Mouse (Mus musculus) midbrain, embryonic 14.5 days (tissue): ENCODE measurements around the gene Pde10a. TPM values are rescaled to one million over a fixed set of nuclear protein-coding genes. Genes with fewer than 3 reads are reported as not detected.
A peak's percentile ranks its signal among the peaks of the same experiment; 100 is the strongest.

Experiments used
- ATAC-seq: fragments of 200-750 bp; cut with Nextera tagmentation; 2 replicates; pipeline ENCODE4 v1.8.0; 2017; ENCODE audit warnings: moderate number of reproducible peaks, moderate library complexity; ENCODE audit not compliant: low FRiP score, low TSS enrichment
- DNase-seq: peaks from one replicate; pipeline ENCODE4 v3.0.0-alpha.2; 2015
- H3K27ac ChIP-seq: fragments of 300-500 bp; sonication (generic); replicated peaks from 2 replicates; pipeline ENCODE4 v1.5.1; 2014; ENCODE audit warnings: mild to moderate bottlenecking, low read depth, low read length, moderate library complexity
- H3K27me3 ChIP-seq: fragments of 300-500 bp; sonication (generic); 2 replicates; pipeline ENCODE4 v1.6.1; 2014; ENCODE audit warnings: low read length, control low read depth, mixed read lengths; ENCODE audit not compliant: control insufficient read depth, insufficient read depth
- H3K36me3 ChIP-seq: fragments of 300-500 bp; sonication (generic); 2 replicates; pipeline ENCODE4 v1.6.1; 2014; ENCODE audit warnings: low read length, control low read depth; ENCODE audit not compliant: control insufficient read depth, insufficient read depth
- H3K4me1 ChIP-seq: fragments of 300-500 bp; sonication (generic); 2 replicates; pipeline ENCODE4 v1.6.1; 2014; ENCODE audit warnings: mild to moderate bottlenecking, antibody characterized with exemption, low read length, control low read depth; ENCODE audit not compliant: control insufficient read depth, insufficient read depth
- H3K4me2 ChIP-seq: fragments of 300-500 bp; sonication (generic); 2 replicates; pipeline ENCODE4 v1.6.1; 2014; ENCODE audit warnings: mild to moderate bottlenecking, low read length, moderate library complexity
- H3K4me3 ChIP-seq: fragments of 300-500 bp; sonication (generic); replicated peaks from 2 replicates; pipeline ENCODE4 v1.5.1; 2014; ENCODE audit warnings: low read depth, low read length
- H3K9ac ChIP-seq: fragments of 300-500 bp; sonication (generic); replicated peaks from 2 replicates; pipeline ENCODE4 v1.6.1; 2014; ENCODE audit warnings: mild to moderate bottlenecking, low read length, moderate library complexity
- H3K9me3 ChIP-seq: fragments of 300-500 bp; sonication (generic); 2 replicates; pipeline ENCODE4 v1.6.1; 2016; ENCODE audit warnings: low read length, control low read depth, mixed read lengths; ENCODE audit not compliant: control insufficient read depth
- WGBS: fragments of 180-500 bp; shearing (Covaris S2); extraction: QIAGEN DNeasy Blood & Tissue Kit; methylation state at CpG from one replicate; pipeline ENCODE4 v1.1.7; 2014; 5-methylcytosine and 5-hydroxymethylcytosine counted together
- polyA plus RNA-seq: library from polyadenylated mRNA; unstranded; fragments of >200 nt; fragmentation: Nextera tagmentation; extraction: Ambion mirVana; gene quantifications from 2 replicates; pipeline ENCODE4 v1.2.1, GENCODE M21; 2014

Gene Pde10a
- polyA plus RNA-seq, 1 experiment from 2014 or later, result 14.1 TPM

- peaks cover 9% of the 10 kb centered on the region; the same call in 1 of the 2 replicates for H3K4me1 ChIP-seq
- H3K4me2 ChIP-seq, result no peak overlapping the region
- DNase-seq (peak; percentile 24), ATAC-seq (no peak)
- H3K9ac ChIP-seq, result no peak overlapping the region
- no peaks in the 10 kb centered on the region for H3K9me3 ChIP-seq
- 68% methylated on average over 5 of the region's 5 CpGs for WGBS
- H3K27me3 ChIP-seq, result no peaks in the 10 kb centered on the region
- peaks cover 25% of the 10 kb centered on the region for H3K36me3 ChIP-seq
- no peak overlapping the region for H3K27ac ChIP-seq
- H3K4me3 ChIP-seq, result no peak overlapping the region
Observed at GRCm38 (mm10) chr17:8961097-8961496, 435.9 kb downstream of the Pde10a start.

DNA sequence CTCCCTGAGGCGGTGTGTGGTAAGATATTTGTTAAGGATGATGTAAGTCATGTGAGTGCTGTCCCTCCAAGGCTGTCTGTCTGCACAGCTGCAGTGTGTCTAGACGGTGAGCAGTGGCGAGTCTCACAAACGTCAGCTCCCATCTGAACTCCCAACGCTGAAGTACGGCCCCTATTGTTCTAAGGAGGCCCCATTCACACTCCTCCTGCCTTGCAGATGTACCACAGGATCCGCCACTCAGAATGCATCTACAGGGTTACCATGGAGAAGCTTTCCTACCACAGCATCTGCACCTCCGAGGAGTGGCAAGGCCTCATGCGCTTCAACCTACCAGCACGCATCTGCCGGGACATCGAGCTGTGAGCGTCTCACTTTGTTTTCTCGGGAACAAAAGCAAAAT, 436.5 kb downstream of the Pde10a start:
- ATAC-seq, result no peak
- peak overlapping the region; percentile 45; the same call in 1 of the 2 replicates for H3K27ac ChIP-seq

DNA sequence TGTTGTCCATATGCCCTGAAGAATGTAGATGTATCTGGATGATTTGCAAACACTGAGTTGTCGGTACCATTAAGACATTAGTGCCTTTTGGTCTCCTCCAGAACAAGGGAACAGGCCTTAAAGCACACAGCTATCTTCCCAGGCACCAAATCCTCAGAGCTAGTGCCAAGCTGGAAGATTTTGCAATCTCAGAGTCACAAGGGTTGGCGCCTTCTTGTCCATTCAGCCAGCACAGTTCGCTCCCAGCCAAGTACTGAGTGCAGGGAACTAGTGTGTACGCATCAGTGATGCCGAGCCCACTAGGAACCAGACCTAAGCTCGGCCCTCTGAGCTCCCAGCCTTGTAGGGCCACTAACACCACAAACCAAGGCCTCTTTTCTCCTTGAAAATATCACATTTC, 440.0 kb downstream of the Pde10a start:
- ATAC-seq (no peak), DNase-seq (no peak)
- Histone ChIP-seq H3K4me2 (no peak overlapping the region), H3K4me3 (no peak overlapping the region), H3K36me3 (peaks cover 57% of the 10 kb centered on the region), H3K4me1 (peaks cover 9% of the 10 kb centered on the region; the same call in 1 of the 2 replicates), H3K9ac (no peak overlapping the region), H3K9me3 (no peaks in the 10 kb centered on the region), H3K27ac (no peak overlapping the region), H3K27me3 (no peaks in the 10 kb centered on the region)
- WGBS, result 90% methylated on average over 6 of the region's 6 CpGs

More for the DNA sequence above, 436.5 kb downstream of the Pde10a start:
- H3K9me3 ChIP-seq, result no peaks in the 10 kb centered on the region
- no peak overlapping the region for H3K4me2 ChIP-seq
- no peak overlapping the region for H3K4me3 ChIP-seq
- WGBS, result 17% methylated on average over 14 of the region's 14 CpGs
- H3K36me3 ChIP-seq, result peaks cover 29% of the 10 kb centered on the region
- DNase-seq, result peak; percentile 43
- H3K27me3 ChIP-seq, result no peaks in the 10 kb centered on the region
- H3K4me1 ChIP-seq, result peaks cover 9% of the 10 kb centered on the region; the same call in 1 of the 2 replicates
- no peak overlapping the region; the same call in 1 of the 2 replicates for H3K9ac ChIP-seq

DNA sequence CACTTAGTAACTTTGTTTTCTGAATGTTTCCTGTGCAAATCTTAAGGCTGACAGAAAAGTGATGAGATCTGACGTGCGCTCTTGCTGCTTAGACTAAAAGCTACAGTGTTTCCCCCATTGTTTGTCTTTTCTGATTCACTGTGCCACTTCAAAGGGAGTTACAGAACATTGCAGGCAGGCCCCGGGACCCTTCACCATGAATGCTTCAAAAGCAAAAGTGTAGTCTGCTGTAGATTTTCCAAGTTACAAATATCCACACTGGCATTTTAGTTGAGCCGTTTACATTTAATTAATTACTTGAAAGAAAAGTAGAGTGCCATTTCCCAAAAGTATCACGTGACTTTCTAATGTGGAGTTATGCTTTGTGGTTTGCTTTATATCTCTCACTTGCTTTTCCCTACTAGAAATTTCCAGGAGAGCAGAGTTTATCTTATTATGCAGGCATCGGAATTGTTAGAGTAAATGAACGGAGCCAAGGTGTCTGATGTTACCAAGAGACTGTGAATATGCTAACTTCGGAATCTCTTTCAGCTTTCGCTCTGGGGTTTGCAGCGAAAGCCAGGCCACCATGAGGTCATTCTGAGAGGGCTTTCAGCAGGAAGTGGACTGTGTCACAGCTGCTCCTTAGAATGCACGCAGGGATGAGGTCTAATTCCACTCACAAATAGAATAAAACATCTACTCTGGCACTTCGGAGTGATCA, 447.1 kb downstream of the Pde10a start:
- WGBS, result 11% methylated on average over 12 of the region's 12 CpGs
- Histone ChIP-seq H3K4me2 (no peak overlapping the region), H3K36me3 (peaks cover 40% of the 10 kb centered on the region), H3K9me3 (no peaks in the 10 kb centered on the region), H3K27me3 (no peaks in the 10 kb centered on the region), H3K9ac (no peak overlapping the region), H3K4me1 (peaks cover 6% of the 10 kb centered on the region; the same call in 1 of the 2 replicates), H3K4me3 (no peak overlapping the region), H3K27ac (no peak overlapping the region)
- ATAC-seq (no peak), DNase-seq (peak; percentile 37)

- DNase-seq (no peak), ATAC-seq (no peak)
- 64% methylated on average over 5 of the region's 5 CpGs for WGBS
- Histone ChIP-seq H3K9me3 (no peaks in the 10 kb centered on the region), H3K4me2 (no peak overlapping the region), H3K27ac (no peak overlapping the region), H3K27me3 (no peaks in the 10 kb centered on the region), H3K36me3 (peaks cover 36% of the 10 kb centered on the region), H3K4me1 (peaks cover 6% of the 10 kb centered on the region; the same call in 1 of the 2 replicates), H3K4me3 (no peak overlapping the region), H3K9ac (no peak overlapping the region)
Observed at GRCm38 (mm10) chr17:8973331-8973730, 448.2 kb downstream of the Pde10a start.

DNA sequence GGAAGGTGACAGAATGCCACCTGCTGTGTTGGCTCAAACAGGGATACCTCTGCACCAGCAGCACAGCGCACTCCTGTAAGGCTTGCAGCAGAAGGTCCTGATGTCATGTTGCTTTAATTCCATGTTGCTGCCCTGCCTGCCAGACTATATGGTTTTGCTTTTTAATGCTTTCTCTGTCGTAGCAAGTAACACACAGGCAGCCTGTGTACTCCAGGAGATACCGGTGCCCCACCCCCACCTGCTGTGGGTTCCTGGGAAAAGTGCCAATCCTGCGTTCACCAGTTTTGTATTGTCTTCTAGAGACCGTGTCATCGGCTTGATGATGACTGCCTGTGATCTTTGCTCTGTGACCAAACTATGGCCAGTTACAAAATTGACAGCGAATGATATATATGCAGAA, 449.3 kb downstream of the Pde10a start:
- Histone ChIP-seq H3K27ac (no peak overlapping the region), H3K27me3 (no peaks in the 10 kb centered on the region), H3K9ac (no peak overlapping the region), H3K4me3 (no peak overlapping the region), H3K4me2 (no peak overlapping the region), H3K36me3 (peaks cover 34% of the 10 kb centered on the region), H3K4me1 (peaks cover 6% of the 10 kb centered on the region; the same call in 1 of the 2 replicates), H3K9me3 (no peaks in the 10 kb centered on the region)
- ATAC-seq, result no peak
- DNase-seq, result peak; percentile 42
- 34% methylated on average over 7 of the region's 7 CpGs for whole genome bisulfite sequencing

DNA sequence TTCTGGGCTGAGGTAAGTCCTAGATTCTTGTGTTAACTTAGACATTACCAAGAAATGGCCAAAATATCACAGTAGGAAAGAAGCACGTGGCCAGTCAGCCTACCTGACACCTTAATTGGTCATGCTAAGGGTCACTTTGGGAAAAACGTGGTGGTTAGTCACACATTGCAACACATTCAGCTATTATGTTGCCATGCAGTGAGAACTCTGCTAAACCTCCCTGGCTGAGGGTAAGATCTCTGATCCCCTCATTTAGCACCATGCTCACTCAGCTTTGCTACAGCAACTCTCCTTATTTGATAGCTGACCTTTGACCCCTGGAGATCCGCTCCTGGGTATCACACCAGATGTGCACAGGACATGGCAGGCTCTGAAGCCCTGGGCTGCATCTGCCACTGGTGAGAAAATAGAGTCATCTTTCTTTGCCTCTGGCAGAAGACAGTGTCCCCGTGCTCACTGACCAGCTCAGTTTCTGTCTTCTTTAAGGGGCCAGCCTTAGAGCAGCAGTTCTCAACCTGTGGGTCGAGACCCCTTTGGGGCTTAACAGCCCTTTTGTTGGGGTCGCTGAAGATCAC, 449.7 kb downstream of the Pde10a start:
- Histone ChIP-seq H3K36me3 (peaks cover 34% of the 10 kb centered on the region), H3K9me3 (no peaks in the 10 kb centered on the region), H3K27me3 (no peaks in the 10 kb centered on the region), H3K4me1 (peaks cover 6% of the 10 kb centered on the region; the same call in 1 of the 2 replicates), H3K4me3 (no peak overlapping the region), H3K4me2 (no peak overlapping the region), H3K27ac (no peak overlapping the region), H3K9ac (no peak overlapping the region)
- ATAC-seq (no peak), DNase-seq (no peak)
- 22% methylated on average over 6 of the region's 6 CpGs for WGBS

DNA sequence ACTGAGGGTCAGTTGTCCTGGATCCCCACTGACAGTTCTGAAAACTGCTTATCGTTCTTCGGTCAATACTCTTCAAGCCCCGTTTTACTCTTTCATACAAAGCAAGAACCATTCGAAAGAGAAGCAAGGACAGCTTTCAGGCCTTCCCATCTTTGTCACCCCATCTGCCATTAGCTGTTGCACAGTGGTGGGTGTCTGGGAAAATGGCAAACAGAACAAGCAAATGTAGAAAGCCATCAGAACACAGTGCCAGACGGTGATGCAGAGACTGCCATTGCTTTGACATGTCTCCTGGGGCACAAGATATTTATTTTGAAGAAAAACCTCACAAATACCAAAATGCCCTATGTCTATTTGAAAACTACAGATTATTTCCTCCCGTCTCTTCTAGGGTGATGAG, 451.6 kb downstream of the Pde10a start:
- H3K27me3 ChIP-seq, result no peaks in the 10 kb centered on the region
- 92% methylated on average over 6 of the region's 6 CpGs for WGBS
- peaks cover 45% of the 10 kb centered on the region for H3K36me3 ChIP-seq
- H3K9me3 ChIP-seq, result no peaks in the 10 kb centered on the region
- no peak overlapping the region for H3K4me2 ChIP-seq
- peaks cover 6% of the 10 kb centered on the region; the same call in 1 of the 2 replicates for H3K4me1 ChIP-seq
- no peak overlapping the region for H3K9ac ChIP-seq
- no peak overlapping the region for H3K27ac ChIP-seq
- ATAC-seq (no peak), DNase-seq (no peak)
- H3K4me3 ChIP-seq, result no peak overlapping the region

DNA sequence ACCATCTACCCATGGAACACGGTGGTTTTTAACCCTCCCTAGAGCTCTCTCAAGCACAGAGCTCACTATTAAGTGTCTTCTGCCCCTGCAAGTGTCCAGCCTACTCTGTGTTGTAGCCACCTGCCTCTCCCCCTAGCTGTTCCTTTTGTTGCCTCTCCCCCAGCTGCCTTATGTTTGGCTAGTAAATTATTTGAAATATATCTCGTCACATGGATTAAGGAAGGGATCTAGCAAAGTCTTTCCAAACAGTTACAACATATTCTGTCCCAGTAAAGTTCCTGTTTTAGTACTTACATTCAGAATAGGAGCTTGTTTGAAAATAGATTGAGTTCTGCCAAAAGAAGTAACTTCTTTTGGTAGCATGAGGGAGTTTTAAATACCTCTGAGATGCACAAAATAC, 452.1 kb downstream of the Pde10a start:
- WGBS, result 90% methylated on average over 2 of the region's 2 CpGs
- H3K4me3 ChIP-seq, result no peak overlapping the region
- no peak for ATAC-seq

More for the DNA sequence above, 452.1 kb downstream of the Pde10a start:
- Histone ChIP-seq H3K9me3 (no peaks in the 10 kb centered on the region), H3K36me3 (peaks cover 50% of the 10 kb centered on the region), H3K27ac (no peak overlapping the region), H3K4me1 (peaks cover 6% of the 10 kb centered on the region; the same call in 1 of the 2 replicates), H3K4me2 (no peak overlapping the region), H3K27me3 (no peaks in the 10 kb centered on the region), H3K9ac (no peak overlapping the region)
- no peak for DNase-seq
